Mouse (Mus musculus): ENCODE measurements at regions not wholly inside any gene's neighbourhood (a gene's known extent, or its start where the extent isn't known, plus 50 kb on each side); places are given as distances from the start of the nearest gene placed in this dataset.

GRCm38 (mm10) chr3:37868454-37868853 lies 144.2 kb upstream of the Gm5148 start:
- Histone ChIP-seq H3K27me3 (ENCODE audit: control insufficient read depth, insufficient read depth, low read length) (no peaks in the 10 kb centered on the region), H3K9me3 (ENCODE audit: control insufficient read depth, low read length) (no peaks in the 10 kb centered on the region), H3K9ac (no peak overlapping the region), H3K27ac (no peak overlapping the region), H3K4me2 (replicated peaks) (no peak overlapping the region), H3K4me3 (replicated peaks; ENCODE audit: low read length) (no peak overlapping the region), H3K36me3 (replicated peaks; ENCODE audit: control insufficient read depth, insufficient read depth) (no peaks in the 10 kb centered on the region), H3K4me1 (replicated peaks; ENCODE audit: control insufficient read depth, insufficient read depth, low read length) (no peaks in the 10 kb centered on the region)
- DNase-seq (ENCODE audit: low spot score) (no peak), ATAC-seq (ENCODE audit: low FRiP score) (no peak)
- 80% methylated on average over 4 of the region's 4 CpGs for WGBS

GRCm38 (mm10) chr3:37862756-37863155 lies 138.5 kb upstream of the Gm5148 start:
- Histone ChIP-seq H3K36me3 (replicated peaks; ENCODE audit: control insufficient read depth, insufficient read depth) (no peaks in the 10 kb centered on the region), H3K4me1 (replicated peaks; ENCODE audit: control insufficient read depth, insufficient read depth, low read length) (no peaks in the 10 kb centered on the region), H3K27me3 (ENCODE audit: control insufficient read depth, insufficient read depth, low read length) (no peaks in the 10 kb centered on the region), H3K9me3 (ENCODE audit: control insufficient read depth, low read length) (no peaks in the 10 kb centered on the region), H3K9ac (no peak overlapping the region), H3K27ac (no peak overlapping the region), H3K4me2 (replicated peaks) (no peak overlapping the region), H3K4me3 (replicated peaks; ENCODE audit: low read length) (no peak overlapping the region)
- DNase-seq (ENCODE audit: low spot score) (no peak), ATAC-seq (ENCODE audit: low FRiP score) (no peak)
- 83% methylated on average over 9 of the region's 9 CpGs for WGBS

GRCm38 (mm10) chr3:37860715-37861461 lies 136.6 kb upstream of the Gm5148 start:
- Histone ChIP-seq H3K36me3 (replicated peaks; ENCODE audit: control insufficient read depth, insufficient read depth) (no peaks in the 10 kb centered on the region), H3K4me2 (replicated peaks) (no peak overlapping the region), H3K4me3 (replicated peaks; ENCODE audit: low read length) (no peak overlapping the region), H3K27ac (no peak overlapping the region), H3K9me3 (ENCODE audit: control insufficient read depth, low read length) (no peaks in the 10 kb centered on the region), H3K27me3 (ENCODE audit: control insufficient read depth, insufficient read depth, low read length) (no peaks in the 10 kb centered on the region), H3K9ac (no peak overlapping the region), H3K4me1 (replicated peaks; ENCODE audit: control insufficient read depth, insufficient read depth, low read length) (no peaks in the 10 kb centered on the region)
- ATAC-seq (ENCODE audit: low FRiP score) (no peak), DNase-seq (ENCODE audit: low spot score) (no peak)
- WGBS: 71% methylated on average over 9 of the region's 9 CpGs

- H3K4me1 ChIP-seq (replicated peaks; ENCODE audit: control insufficient read depth, insufficient read depth, low read length): no peaks in the 10 kb centered on the region
- H3K4me2 ChIP-seq (replicated peaks): no peak overlapping the region
- peak; percentile 60; the same call in 1 of the 2 replicates for ATAC-seq (ENCODE audit: low FRiP score)
- H3K36me3 ChIP-seq (replicated peaks; ENCODE audit: control insufficient read depth, insufficient read depth): no peaks in the 10 kb centered on the region
- H3K27me3 ChIP-seq (ENCODE audit: control insufficient read depth, insufficient read depth, low read length): no peaks in the 10 kb centered on the region
- no peak overlapping the region for H3K9ac ChIP-seq
- H3K4me3 ChIP-seq (replicated peaks; ENCODE audit: low read length): no peak overlapping the region
- H3K9me3 ChIP-seq (ENCODE audit: control insufficient read depth, low read length): no peaks in the 10 kb centered on the region
- DNase-seq (ENCODE audit: low spot score): peak; percentile 52
- no peak overlapping the region for H3K27ac ChIP-seq
- 64% methylated on average over 13 of the region's 13 CpGs for WGBS
These were observed 135.9 kb upstream of the Gm5148 start for GRCm38 (mm10) chr3:37860034-37860714.

GRCm38 (mm10) chr3:37858624-37859302 lies 134.5 kb upstream of the Gm5148 start:
- 87% methylated on average over 6 of the region's 6 CpGs for WGBS
- ATAC-seq (ENCODE audit: low FRiP score) (no peak), DNase-seq (ENCODE audit: low spot score) (no peak)
- Histone ChIP-seq H3K4me1 (replicated peaks; ENCODE audit: control insufficient read depth, insufficient read depth, low read length) (no peaks in the 10 kb centered on the region), H3K27ac (no peak overlapping the region), H3K27me3 (ENCODE audit: control insufficient read depth, insufficient read depth, low read length) (no peaks in the 10 kb centered on the region), H3K4me2 (replicated peaks) (no peak overlapping the region), H3K9ac (no peak overlapping the region), H3K9me3 (ENCODE audit: control insufficient read depth, low read length) (no peaks in the 10 kb centered on the region), H3K36me3 (replicated peaks; ENCODE audit: control insufficient read depth, insufficient read depth) (no peaks in the 10 kb centered on the region), H3K4me3 (replicated peaks; ENCODE audit: low read length) (no peak overlapping the region)

- 74% methylated on average over 3 of the region's 3 CpGs for WGBS
- Histone ChIP-seq H3K4me2 (replicated peaks) (no peak overlapping the region), H3K9me3 (ENCODE audit: control insufficient read depth, low read length) (no peaks in the 10 kb centered on the region), H3K9ac (no peak overlapping the region), H3K36me3 (replicated peaks; ENCODE audit: control insufficient read depth, insufficient read depth) (no peaks in the 10 kb centered on the region), H3K27me3 (ENCODE audit: control insufficient read depth, insufficient read depth, low read length) (no peaks in the 10 kb centered on the region), H3K4me3 (replicated peaks; ENCODE audit: low read length) (no peak overlapping the region), H3K27ac (no peak overlapping the region), H3K4me1 (replicated peaks; ENCODE audit: control insufficient read depth, insufficient read depth, low read length) (no peaks in the 10 kb centered on the region)
- ATAC-seq (ENCODE audit: low FRiP score) (no peak), DNase-seq (ENCODE audit: low spot score) (no peak)
These were observed 122.1 kb upstream of the Gm5148 start for GRCm38 (mm10) chr3:37846191-37847003.

- Histone ChIP-seq H3K4me3 (replicated peaks; ENCODE audit: low read length) (no peak overlapping the region), H3K36me3 (replicated peaks; ENCODE audit: control insufficient read depth, insufficient read depth) (no peaks in the 10 kb centered on the region), H3K4me2 (replicated peaks) (no peak overlapping the region), H3K27me3 (ENCODE audit: control insufficient read depth, insufficient read depth, low read length) (no peaks in the 10 kb centered on the region), H3K4me1 (replicated peaks; ENCODE audit: control insufficient read depth, insufficient read depth, low read length) (no peaks in the 10 kb centered on the region), H3K9me3 (ENCODE audit: control insufficient read depth, low read length) (no peaks in the 10 kb centered on the region), H3K9ac (no peak overlapping the region), H3K27ac (no peak overlapping the region)
- WGBS: 84% methylated on average over 11 of the region's 11 CpGs
- no peak for DNase-seq (ENCODE audit: low spot score)
- no peak for ATAC-seq (ENCODE audit: low FRiP score)
These were observed 121.2 kb upstream of the Gm5148 start for GRCm38 (mm10) chr3:37845313-37846023.

GRCm38 (mm10) chr3:37844731-37845312 lies 120.5 kb upstream of the Gm5148 start:
- no peak overlapping the region for H3K4me2 ChIP-seq (replicated peaks)
- no peak for DNase-seq (ENCODE audit: low spot score)
- H3K9ac ChIP-seq: no peak overlapping the region
- H3K27ac ChIP-seq: no peak overlapping the region
- no peak overlapping the region for H3K4me3 ChIP-seq (replicated peaks; ENCODE audit: low read length)
- no peaks in the 10 kb centered on the region for H3K9me3 ChIP-seq (ENCODE audit: control insufficient read depth, low read length)
- H3K36me3 ChIP-seq (replicated peaks; ENCODE audit: control insufficient read depth, insufficient read depth): no peaks in the 10 kb centered on the region
- no peaks in the 10 kb centered on the region for H3K4me1 ChIP-seq (replicated peaks; ENCODE audit: control insufficient read depth, insufficient read depth, low read length)
- ATAC-seq (ENCODE audit: low FRiP score): no peak
- 87% methylated on average over 8 of the region's 8 CpGs for WGBS
- H3K27me3 ChIP-seq (ENCODE audit: control insufficient read depth, insufficient read depth, low read length): no peaks in the 10 kb centered on the region

All from hindbrain, embryonic 14.5 days (tissue).